Mouse (Mus musculus) midbrain, embryonic 10.5 days (tissue): ENCODE data around the gene Gm9112. TPM values are rescaled to one million over a fixed set of nuclear protein-coding genes. Genes with fewer than 3 reads are reported as not detected.
A peak's percentile ranks its signal among the peaks of the same experiment; 100 is the strongest.
"Not testable (repeated sequence)": the region's sequence is repeated elsewhere in the genome, so short reads cannot be mapped to it uniquely, and the experiment has no call there.

ENCODE experiments used
- DNase-seq: peaks from one replicate; pipeline ENCODE4 v3.0.0-alpha.2; 2017; ENCODE audit warnings: low spot score
- H3K27ac ChIP-seq: fragments of 300-500 bp; sonication (generic); replicated peaks from 2 replicates; pipeline ENCODE4 v1.5.1; 2016; ENCODE audit warnings: mild to moderate bottlenecking
- H3K27me3 ChIP-seq: fragments of 300-500 bp; sonication (generic); 2 replicates; pipeline ENCODE4 v1.6.1; 2016; ENCODE audit warnings: low read depth, mild to moderate bottlenecking; ENCODE audit not compliant: poor library complexity, severe bottlenecking
- H3K36me3 ChIP-seq: fragments of 300-500 bp; sonication (generic); 2 replicates; pipeline ENCODE4 v1.6.1; 2016; ENCODE audit warnings: mild to moderate bottlenecking, moderate library complexity
- H3K4me1 ChIP-seq: fragments of 300-500 bp; sonication (generic); 2 replicates; pipeline ENCODE4 v1.6.1; 2016
- H3K4me3 ChIP-seq: fragments of 300-500 bp; sonication (generic); 2 replicates; pipeline ENCODE4 v1.5.1; 2016; ENCODE audit warnings: mild to moderate bottlenecking, moderate library complexity
- H3K9me3 ChIP-seq: fragments of 300-500 bp; sonication (generic); replicated peaks from 2 replicates; pipeline ENCODE4 v1.6.1; 2016; ENCODE audit warnings: mild to moderate bottlenecking
- WGBS: fragments of 180-500 bp; shearing (Covaris S2); methylation state at CpG from one replicate; pipeline ENCODE4 v1.1.7; 2016; 5-methylcytosine and 5-hydroxymethylcytosine counted together
- polyA plus RNA-seq: library from polyadenylated mRNA; unstranded; fragments of >200 nt; fragmentation: Nextera tagmentation; extraction: Ambion mirVana; gene quantifications from 2 replicates; pipeline ENCODE4 v1.2.1, GENCODE M21; 2016

Gene Gm9112
- polyA plus RNA-seq = not detected in 2 replicates

DNA sequence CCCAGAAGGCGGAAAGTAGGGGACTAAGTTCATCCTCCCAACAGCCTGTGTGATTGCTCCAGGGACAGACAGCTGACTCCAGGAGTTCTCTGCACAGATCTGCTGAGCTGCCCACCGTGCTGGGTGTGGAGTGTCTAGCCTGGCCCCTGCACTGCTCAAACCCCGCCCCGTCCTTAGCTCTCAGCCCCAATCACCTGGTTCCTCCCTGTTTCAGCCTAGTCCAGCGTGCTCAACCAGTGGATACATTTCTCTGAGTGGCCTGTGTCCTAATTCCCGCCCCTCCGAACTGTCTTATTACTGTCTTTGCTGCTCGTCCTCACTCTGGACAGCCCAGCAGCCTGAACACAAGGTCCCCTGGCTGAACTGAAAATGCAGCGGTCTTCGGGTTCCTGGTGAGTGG lies at the start of gene Gm9112, which contains the start of gene Dmrtc1b:
TSS of gene Gm9112 (minus strand) at position 101 of the 400 bp plus-strand sequence.
TSS of gene Dmrtc1b (plus strand) at position 331 of the 400 bp plus-strand sequence.
- not testable (repeated sequence) for H3K4me3 ChIP-seq, DNase-seq, H3K9me3 ChIP-seq, H3K27ac ChIP-seq, H3K4me1 ChIP-seq, H3K36me3 ChIP-seq
- WGBS = 85% methylated on average over 10 of the region's 10 CpGs
- H3K27me3 ChIP-seq = peaks cover 54% of the 10 kb centered on the region

DNA sequence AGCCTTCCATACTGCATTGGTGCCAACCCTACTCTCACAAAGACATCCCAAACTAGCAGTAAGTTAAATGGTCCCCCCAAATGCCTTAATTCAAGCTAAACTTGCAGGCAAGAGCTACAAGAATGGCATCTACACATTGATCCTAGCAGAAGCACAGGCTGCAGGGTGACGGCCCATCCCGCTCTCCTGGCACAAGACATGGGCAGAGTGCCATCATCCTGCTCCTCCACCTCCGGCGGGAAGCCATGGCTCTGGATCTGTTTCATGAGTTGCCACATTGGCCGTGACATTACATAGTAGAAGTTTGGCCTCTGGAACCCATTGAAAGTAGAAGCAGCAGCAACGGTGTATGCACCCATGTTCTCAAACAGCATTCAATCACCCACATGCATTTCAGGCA lies 16.8 kb upstream of the Gm9112 start:
- H3K27me3 ChIP-seq = peaks cover 25% of the 10 kb centered on the region
- WGBS = 93% methylated on average over 6 of the region's 6 CpGs
- not testable (repeated sequence) for DNase-seq, H3K9me3 ChIP-seq, H3K4me1 ChIP-seq, H3K4me3 ChIP-seq, H3K27ac ChIP-seq, H3K36me3 ChIP-seq

- H3K36me3 ChIP-seq, H3K4me3 ChIP-seq, DNase-seq, H3K27ac ChIP-seq, H3K9me3 ChIP-seq, H3K4me1 ChIP-seq: not testable (repeated sequence)
- H3K27me3 ChIP-seq = peaks cover 50% of the 10 kb centered on the region
- 79% methylated on average over 3 of the region's 3 CpGs for WGBS
These were observed 6.8 kb downstream of the Gm9112 start for GRCm38 (mm10) chrX:102700636-102701035.

DNA sequence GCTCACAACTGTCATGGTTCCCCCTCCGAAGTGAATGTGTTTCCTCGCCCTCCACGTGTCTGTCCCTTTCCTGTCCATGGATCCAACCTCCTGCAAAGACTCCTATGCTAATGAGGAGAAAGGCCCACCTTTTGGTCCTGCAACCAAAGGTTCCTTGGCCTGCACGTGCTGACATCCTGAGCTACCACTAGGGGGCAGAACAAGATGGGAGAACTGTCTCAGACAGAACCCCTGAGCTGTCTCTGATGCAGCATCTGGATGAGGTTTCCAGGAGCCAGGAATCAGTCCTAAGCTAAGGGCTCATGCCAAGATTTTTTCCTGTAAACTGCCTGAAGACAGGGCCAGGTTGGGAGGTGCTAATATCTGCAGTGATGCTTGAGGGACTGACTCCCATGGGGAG lies 18.2 kb downstream of the Gm9112 start:
- not testable (repeated sequence) for H3K4me1 ChIP-seq, H3K9me3 ChIP-seq, H3K36me3 ChIP-seq, H3K4me3 ChIP-seq, H3K27ac ChIP-seq
- WGBS = 30% methylated on average over 4 of the region's 4 CpGs
- DNase-seq = peak; percentile 12
- H3K27me3 ChIP-seq = peaks cover 49% of the 10 kb centered on the region

DNA sequence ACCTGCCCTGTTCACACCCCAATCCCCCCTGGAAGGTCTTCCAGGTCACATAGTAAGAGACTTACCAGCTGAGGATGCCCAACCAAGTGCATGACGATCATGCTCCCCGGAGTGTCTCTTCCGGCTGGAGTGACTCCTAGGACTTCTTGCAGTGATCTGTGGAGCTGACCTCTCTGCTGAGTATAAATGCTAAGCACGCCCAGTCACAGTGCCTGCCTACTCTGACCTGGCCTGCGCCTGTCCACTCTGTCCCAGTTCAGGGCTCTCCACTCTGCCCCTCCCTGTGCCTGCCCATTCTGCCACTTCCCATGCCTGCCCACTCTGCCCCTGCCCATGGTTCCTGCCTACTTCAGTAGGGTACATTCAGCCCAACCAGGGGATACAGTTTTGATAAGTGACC lies 20.6 kb downstream of the Gm9112 start, which contains the start of gene Gm3880:
TSS of gene Gm3880 (minus strand) at position 101 of the 400 bp plus-strand sequence.
- H3K9me3 ChIP-seq, DNase-seq, H3K27ac ChIP-seq, H3K36me3 ChIP-seq, H3K4me3 ChIP-seq, H3K4me1 ChIP-seq: not testable (repeated sequence)
- H3K27me3 ChIP-seq = peaks cover 35% of the 10 kb centered on the region
- 91% methylated on average over 5 of the region's 5 CpGs for WGBS

DNA sequence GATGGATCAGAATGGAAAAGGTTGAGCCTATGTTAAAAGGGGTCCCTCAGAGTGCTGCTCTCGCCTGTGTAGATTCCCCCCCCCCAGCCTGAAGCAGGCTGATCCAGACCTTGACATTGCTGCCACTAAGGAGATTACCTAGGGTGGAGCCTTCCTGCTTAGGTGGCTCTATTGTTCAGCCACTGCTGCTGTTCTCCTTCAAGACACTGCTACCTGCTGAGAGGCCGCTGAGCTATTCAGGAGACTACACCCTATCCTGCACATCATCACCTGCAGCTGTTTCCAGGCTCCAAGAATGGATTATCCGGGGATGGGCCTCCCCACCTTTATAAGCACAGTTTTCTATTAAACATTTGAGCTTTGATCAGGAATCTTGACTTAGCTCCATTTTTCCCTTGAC lies 22.7 kb downstream of the Gm9112 start:
- not testable (repeated sequence) for DNase-seq, H3K9me3 ChIP-seq, H3K4me1 ChIP-seq, H3K27ac ChIP-seq, H3K36me3 ChIP-seq, H3K4me3 ChIP-seq
- WGBS = 47% methylated on average over 3 of the region's 3 CpGs
- H3K27me3 ChIP-seq = peaks cover 31% of the 10 kb centered on the region

DNA sequence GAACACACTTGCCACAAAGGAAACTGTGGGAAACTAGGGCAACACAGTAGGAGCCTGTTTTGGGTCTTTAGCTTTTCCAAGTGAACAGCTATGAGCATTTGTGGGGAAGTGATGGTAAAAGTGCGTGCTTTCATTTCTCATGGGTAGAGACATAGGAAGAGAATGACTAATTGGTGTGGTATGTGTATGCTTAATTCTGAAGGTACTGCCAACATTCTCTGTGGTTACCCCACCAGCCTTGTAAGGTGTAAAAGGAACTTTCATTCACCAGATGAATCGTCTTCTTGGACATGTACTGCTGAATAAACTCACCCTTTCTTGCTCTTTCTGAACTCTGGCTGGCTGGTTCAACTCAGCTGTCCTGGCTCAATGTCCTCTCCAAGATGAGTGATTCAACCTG lies 40.8 kb downstream of the Gm9112 start:
- no peaks in the 10 kb centered on the region for H3K36me3 ChIP-seq
- DNase-seq = no peak
- H3K9me3 ChIP-seq = no peaks in the 10 kb centered on the region
- H3K4me1 ChIP-seq = no peaks in the 10 kb centered on the region
- peaks cover 42% of the 10 kb centered on the region for H3K27me3 ChIP-seq
- H3K4me3 ChIP-seq = no peak overlapping the region
- WGBS = 85% methylated on average over 2 of the region's 2 CpGs
- no peak overlapping the region for H3K27ac ChIP-seq

DNA sequence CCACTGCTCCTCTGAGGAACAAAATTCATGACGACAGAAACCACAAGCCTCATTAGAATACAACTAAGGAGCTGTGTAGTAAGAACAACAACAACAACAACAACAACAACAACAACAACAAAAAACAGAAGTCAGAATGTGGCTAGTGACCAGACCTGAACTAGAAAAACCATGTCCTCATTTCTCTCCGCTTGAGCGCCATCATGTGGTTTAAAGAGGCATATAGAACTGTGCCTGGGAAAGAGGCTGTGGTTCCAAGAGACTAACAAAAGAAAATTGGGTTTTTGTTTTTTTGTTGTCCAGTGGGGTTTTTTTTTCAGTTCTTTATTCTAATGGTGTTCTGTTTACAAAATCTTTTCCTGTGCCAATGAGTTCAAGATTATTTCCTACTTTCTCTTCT lies 46.7 kb downstream of the Gm9112 start:
- 19% methylated on average over 3 of the region's 3 CpGs for WGBS
- Histone ChIP-seq H3K27me3 (peaks cover 18% of the 10 kb centered on the region), H3K27ac (no peak overlapping the region), H3K36me3 (no peaks in the 10 kb centered on the region), H3K4me1 (no peaks in the 10 kb centered on the region), H3K4me3 (no peak overlapping the region), H3K9me3 (no peaks in the 10 kb centered on the region)
- DNase-seq = no peak

Other genes starting within 250 kb of the Gm9112 start
- 7.8 and 9.9 TPM in 2 replicates for gene Hdac8, start 202.3 kb downstream of the Gm9112 start, polyA plus RNA-seq
- 5.2 and 7.0 TPM in 2 replicates for gene Phka1, start 63.4 kb downstream of the Gm9112 start, polyA plus RNA-seq
- not detected in 2 replicates for gene Gm3880, start 20.7 kb downstream of the Gm9112 start, polyA plus RNA-seq
- not detected in 2 replicates for gene Dmrtc1b, start 230 bp upstream of the Gm9112 start, polyA plus RNA-seq
- gene Dmrtc1c1, start 95.3 kb upstream of the Gm9112 start, polyA plus RNA-seq = not detected in 2 replicates
- not detected in 2 replicates for gene Dmrtc1c2, start 147.0 kb upstream of the Gm9112 start, polyA plus RNA-seq
- not detected in 2 replicates for gene 1700031F05Rik, start 160.3 kb upstream of the Gm9112 start, polyA plus RNA-seq
- gene Dmrtc1a, start 201.1 kb upstream of the Gm9112 start, polyA plus RNA-seq = 0.12 and 0.55 TPM in 2 replicates
- gene 1700011M02Rik, start 201.3 kb upstream of the Gm9112 start, polyA plus RNA-seq = not detected in 2 replicates
- gene 1700018G05Rik, start 220.7 kb upstream of the Gm9112 start, polyA plus RNA-seq = not detected in 2 replicates